Mouse (Mus musculus) spleen, adult 2 months (tissue): ENCODE measurements around the gene Cited4. TPM values are rescaled to one million over a fixed set of nuclear protein-coding genes. Genes with fewer than 3 reads are reported as not detected.

ENCODE experiments used
- DNase-seq, 2 experiments: peaks; one replicate each; pipeline versions ENCODE4 v3.0.0 to v3.0.0-alpha.2; 2012 to 2021; ENCODE audit warnings: low spot score in 2 of 2, low read depth in 1 of 2
- H3K27ac ChIP-seq: fragments of 200-500 bp; 2 replicates; pipeline ENCODE4 v1.5.1; 2012; ENCODE audit warnings: low read length, inconsistent platforms; ENCODE audit not compliant: insufficient read depth
- H3K27me3 ChIP-seq: fragments of 200-500 bp; 2 replicates; pipeline ENCODE4 v1.6.1; 2012; ENCODE audit warnings: mild to moderate bottlenecking, moderate library complexity, low read length, inconsistent platforms; ENCODE audit not compliant: control insufficient read depth, insufficient read depth
- H3K36me3 ChIP-seq: fragments of 200-500 bp; 2 replicates; pipeline ENCODE4 v1.6.1; 2012; ENCODE audit warnings: mild to moderate bottlenecking, low read length, inconsistent platforms; ENCODE audit not compliant: control insufficient read depth, insufficient read depth
- H3K4me1 ChIP-seq: fragments of 200-500 bp; 2 replicates; pipeline ENCODE4 v1.6.1; 2011; ENCODE audit warnings: inconsistent platforms; ENCODE audit not compliant: control insufficient read depth, insufficient read depth, insufficient read length
- H3K4me3 ChIP-seq: fragments of 200-500 bp; 2 replicates; pipeline ENCODE4 v1.5.1; 2011; ENCODE audit warnings: mild to moderate bottlenecking, inconsistent platforms; ENCODE audit not compliant: insufficient read depth, insufficient read length; ENCODE audit errors: extremely low read depth
- CTCF ChIP-seq: fragments of 200-500 bp; IDR thresholded peaks from 2 replicates; pipeline ENCODE4 v1.5.1; 2011; ENCODE audit warnings: mild to moderate bottlenecking, inconsistent platforms; ENCODE audit not compliant: insufficient read depth, insufficient read length, insufficient replicate concordance; ENCODE audit errors: extremely low read depth
- POLR2A ChIP-seq: fragments of 200-500 bp; IDR thresholded peaks from 2 replicates; pipeline ENCODE4 v1.6.1; 2011; ENCODE audit warnings: low read depth, low read length, inconsistent platforms
- WGBS: fragments of 180-500 bp; shearing (Covaris S2); methylation state at CpG from one replicate; pipeline ENCODE4 v1.1.7; 2018; 5-methylcytosine and 5-hydroxymethylcytosine counted together
- polyA plus RNA-seq: library from polyadenylated mRNA; depleted of rRNA; stranded (reverse); fragments of >200 nt; gene quantifications from 2 replicates; pipeline ENCODE4 v1.2.3, GENCODE M21; 2012

Gene Cited4
- polyA plus RNA-seq, 1 experiment, result 10.9 TPM

DNA sequence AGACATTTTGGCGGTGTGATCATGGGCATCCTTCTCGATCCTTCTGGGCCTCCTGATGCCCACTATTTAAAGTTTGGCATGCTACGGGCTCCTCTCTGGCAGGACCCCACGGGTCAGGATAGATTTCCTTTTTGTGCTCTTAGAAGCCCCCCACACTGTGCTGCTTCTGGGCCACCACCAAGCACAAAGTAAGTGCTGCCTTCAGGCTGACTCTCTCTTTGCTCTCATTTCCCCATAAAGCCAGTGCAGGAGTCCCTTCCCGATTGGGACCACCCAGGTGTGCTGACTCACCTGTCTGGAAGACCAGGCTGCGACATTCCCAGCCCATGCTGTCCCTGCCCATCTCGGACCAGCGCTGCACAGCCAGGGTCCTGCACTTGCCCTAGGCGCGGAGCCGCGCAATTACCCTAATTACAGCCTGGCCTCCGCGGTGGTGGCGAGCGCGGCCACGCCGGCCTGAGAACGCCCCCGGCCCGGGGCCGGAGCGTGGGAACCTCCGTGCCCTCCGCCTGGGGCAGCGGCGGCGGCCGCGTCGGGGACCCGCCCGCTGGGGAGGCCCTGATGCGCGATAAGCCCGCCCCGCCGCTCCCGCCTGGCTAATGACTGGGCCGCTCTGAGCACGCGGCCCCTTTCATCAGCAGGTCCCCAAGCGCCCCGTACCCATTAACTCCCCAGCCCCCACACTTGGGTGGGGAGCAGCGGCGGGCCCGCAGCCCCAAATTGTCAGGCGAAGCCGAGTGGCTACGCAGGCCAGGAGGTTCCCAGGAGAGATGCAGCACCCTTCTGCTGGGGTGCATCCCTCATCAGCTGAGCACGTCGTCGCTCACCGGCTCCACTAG, 16.8 kb upstream of the Cited4 start:
- TF ChIP-seq POLR2A (no peak), CTCF (no peak)
- peaks cover 5% of the 10 kb centered on the region for H3K27me3 ChIP-seq
- WGBS, result 8% methylated on average over 55 of the region's 55 CpGs
- no peak for DNase-seq
- no peaks in the 10 kb centered on the region for H3K36me3 ChIP-seq
- H3K4me1 ChIP-seq, result no peaks in the 10 kb centered on the region
- no peak overlapping the region for H3K4me3 ChIP-seq
- no peak overlapping the region for H3K27ac ChIP-seq

DNA sequence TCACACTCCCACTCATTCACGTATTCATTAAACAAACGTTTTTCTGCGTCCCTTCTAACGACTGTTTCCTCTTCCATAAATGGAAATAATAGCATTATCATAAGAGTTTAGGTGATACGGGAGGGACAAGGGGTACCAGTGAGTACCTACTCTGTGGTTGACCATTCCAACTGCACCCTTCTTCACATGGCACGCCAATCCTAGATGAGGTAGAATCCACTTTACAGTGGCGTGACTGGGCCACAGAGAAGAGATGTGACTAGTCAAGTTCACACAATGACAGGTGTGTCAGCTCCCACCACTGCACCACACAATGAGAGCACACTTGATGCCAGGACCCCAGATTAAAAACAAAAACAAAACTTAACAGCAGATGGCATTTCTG, 16.2 kb upstream of the Cited4 start:
- DNase-seq, result no peak
- peaks cover 5% of the 10 kb centered on the region for H3K27me3 ChIP-seq
- H3K4me3 ChIP-seq, result no peak overlapping the region
- no peaks in the 10 kb centered on the region for H3K4me1 ChIP-seq
- WGBS, result 31% methylated on average over 7 of the region's 7 CpGs
- no peak for TF ChIP-seq CTCF
- no peak for TF ChIP-seq POLR2A
- H3K27ac ChIP-seq, result no peak overlapping the region
- no peaks in the 10 kb centered on the region for H3K36me3 ChIP-seq

DNA sequence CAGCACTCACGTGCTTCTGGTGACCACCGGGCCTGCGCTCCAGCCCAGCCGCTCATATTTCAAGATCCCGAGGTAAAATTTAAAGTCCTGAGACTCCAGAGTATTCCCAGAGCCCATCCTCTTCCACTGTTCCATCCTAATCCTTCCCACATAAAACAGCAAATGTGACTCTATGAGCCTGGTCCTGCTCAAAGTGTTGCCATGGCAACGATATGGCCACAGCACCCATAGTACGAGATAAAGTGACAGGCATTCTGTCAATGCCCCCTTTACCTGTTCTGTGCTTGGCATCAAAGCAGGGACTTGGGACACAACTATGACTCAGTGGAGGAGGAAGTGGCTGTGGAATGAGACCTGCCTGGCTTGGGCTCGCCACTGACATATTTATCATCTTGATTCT, 10.5 kb upstream of the Cited4 start:
- Histone ChIP-seq H3K4me1 (no peaks in the 10 kb centered on the region), H3K27ac (no peak overlapping the region), H3K27me3 (no peaks in the 10 kb centered on the region), H3K4me3 (no peak overlapping the region), H3K36me3 (no peaks in the 10 kb centered on the region)
- DNase-seq, result no peak
- WGBS, result 79% methylated on average over 8 of the region's 8 CpGs
- TF ChIP-seq POLR2A (no peak), CTCF (no peak)

DNA sequence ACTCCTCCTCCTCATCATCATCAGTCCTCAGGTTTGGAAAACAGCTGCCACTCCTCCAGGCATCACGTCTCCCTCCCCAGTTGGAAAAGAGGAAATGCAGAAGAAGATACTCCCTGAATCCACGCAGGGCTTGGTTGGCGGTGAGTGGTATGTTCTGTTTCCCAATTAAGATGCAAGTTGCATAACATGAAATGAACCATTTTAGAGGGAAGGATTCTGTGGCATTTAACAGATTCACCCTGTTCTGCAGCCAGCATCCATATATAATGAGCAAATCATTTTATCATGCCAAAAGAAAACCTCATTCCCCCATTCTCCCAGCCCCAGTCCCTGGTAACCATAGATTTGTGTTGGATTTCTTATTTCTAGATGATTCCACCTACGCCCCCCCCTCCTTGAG, 5.9 kb upstream of the Cited4 start:
- Histone ChIP-seq H3K4me3 (no peak overlapping the region), H3K27ac (no peak overlapping the region), H3K4me1 (no peaks in the 10 kb centered on the region), H3K36me3 (no peaks in the 10 kb centered on the region), H3K27me3 (no peaks in the 10 kb centered on the region)
- TF ChIP-seq CTCF, result no peak
- TF ChIP-seq POLR2A, result no peak
- WGBS, result 63% methylated on average over 4 of the region's 4 CpGs
- DNase-seq, result no peak

DNA sequence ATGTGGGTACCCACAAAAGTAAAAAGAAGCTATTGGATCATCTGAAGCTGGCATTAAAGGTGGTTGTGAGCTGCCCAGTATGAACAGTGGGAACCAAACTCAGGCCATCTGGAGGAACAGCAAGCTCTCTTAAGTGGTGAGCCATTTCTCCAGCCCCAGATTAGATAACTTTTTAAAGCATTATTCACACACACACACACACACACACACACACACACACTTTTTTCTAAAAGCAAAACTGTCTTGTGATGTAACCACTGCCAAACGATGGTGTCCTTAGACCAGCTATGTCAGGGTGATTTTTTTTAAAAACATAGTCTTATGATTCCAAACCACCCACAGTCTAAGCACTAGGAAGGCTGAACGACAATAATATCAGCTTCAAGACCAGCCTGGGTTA, 1.8 kb upstream of the Cited4 start:
- Histone ChIP-seq H3K27ac (no peak overlapping the region), H3K4me1 (no peaks in the 10 kb centered on the region; the same call in 1 of the 2 replicates), H3K36me3 (no peaks in the 10 kb centered on the region), H3K27me3 (peaks cover 4% of the 10 kb centered on the region; the same call in 1 of the 2 replicates), H3K4me3 (no peak overlapping the region)
- TF ChIP-seq POLR2A (no peak), CTCF (no peak)
- 72% methylated on average over 2 of the region's 2 CpGs for WGBS
- no peak for DNase-seq

DNA sequence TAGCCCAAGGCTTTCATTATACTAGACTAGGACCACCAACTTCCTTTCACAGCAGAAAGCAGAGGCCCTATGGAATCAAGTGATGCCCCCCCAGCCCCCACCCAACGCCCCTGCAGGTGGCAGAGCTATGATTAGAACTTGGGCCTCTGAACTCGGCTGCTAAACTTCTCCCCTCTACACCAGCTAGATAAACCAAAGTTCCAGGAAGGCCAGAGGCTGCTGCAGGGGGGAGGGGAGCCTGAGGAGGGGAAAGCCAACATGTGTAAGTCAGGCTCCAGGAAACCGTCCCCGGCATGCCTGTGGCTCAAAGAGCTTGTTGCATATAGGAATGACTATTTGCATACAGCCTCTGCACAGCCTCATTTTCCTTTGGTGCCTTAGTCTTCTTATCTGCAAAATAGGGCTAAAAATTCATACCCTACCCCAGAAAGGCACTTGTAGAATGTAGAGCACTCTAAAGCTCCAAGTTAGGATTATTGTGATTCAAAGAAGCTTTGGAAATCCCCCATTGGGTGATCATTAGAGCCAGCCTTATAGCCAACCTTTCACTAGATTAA, 1.1 kb upstream of the Cited4 start:
- no peak overlapping the region for H3K4me3 ChIP-seq
- peaks cover 4% of the 10 kb centered on the region; the same call in 1 of the 2 replicates for H3K27me3 ChIP-seq
- H3K27ac ChIP-seq, result no peak overlapping the region
- DNase-seq, result no peak
- H3K4me1 ChIP-seq, result no peaks in the 10 kb centered on the region; the same call in 1 of the 2 replicates
- H3K36me3 ChIP-seq, result no peaks in the 10 kb centered on the region
- WGBS, result 52% methylated on average over 4 of the region's 4 CpGs
- TF ChIP-seq POLR2A, result no peak

DNA sequence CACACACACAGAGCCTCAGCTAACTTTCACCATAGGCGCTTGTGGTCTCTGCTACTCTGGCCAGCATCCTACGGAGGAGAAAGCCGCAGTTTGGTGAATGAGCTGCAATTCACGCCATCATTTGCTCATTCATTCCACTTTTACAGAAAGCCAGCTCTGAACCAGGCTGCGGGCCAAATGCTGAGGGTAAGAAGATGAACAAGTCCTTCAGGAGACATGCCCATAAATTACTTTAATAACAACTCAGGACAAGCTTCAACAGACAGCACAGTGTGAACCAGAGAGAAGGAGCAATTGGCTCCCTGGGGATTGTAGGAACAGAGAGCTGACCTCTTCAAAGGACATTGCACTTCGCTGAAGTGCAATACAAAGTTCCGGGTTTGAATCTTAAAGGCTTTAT, 590 bp upstream of the Cited4 start:
- TF ChIP-seq POLR2A (no peak), CTCF (no peak)
- Histone ChIP-seq H3K4me1 (no peaks in the 10 kb centered on the region; the same call in 1 of the 2 replicates), H3K27ac (no peak overlapping the region), H3K4me3 (no peak overlapping the region), H3K27me3 (peaks cover 4% of the 10 kb centered on the region; the same call in 1 of the 2 replicates), H3K36me3 (no peaks in the 10 kb centered on the region)
- no peak for DNase-seq
- 81% methylated on average over 7 of the region's 7 CpGs for WGBS
